Mouse (Mus musculus) intestine, embryonic 16.5 days (tissue): ENCODE measurements around the gene Gm10282. TPM values are rescaled to one million over a fixed set of nuclear protein-coding genes. Genes with fewer than 3 reads are reported as not detected.

ENCODE experiments used
- ATAC-seq: fragments of 200-750 bp; cut with Nextera tagmentation; 2 replicates; pipeline ENCODE4 v1.8.0; 2017; ENCODE audit warnings: moderate TSS enrichment, moderate library complexity
- H3K27ac ChIP-seq: fragments of 300-500 bp; sonication (generic); 2 replicates; pipeline ENCODE4 v1.5.1; 2014; ENCODE audit warnings: mild to moderate bottlenecking, low read length
- H3K27me3 ChIP-seq: fragments of 300-500 bp; sonication (generic); replicated peaks from 2 replicates; pipeline ENCODE4 v1.6.1; 2014; ENCODE audit warnings: low read length, control low read depth, mixed read lengths; ENCODE audit not compliant: control insufficient read depth, insufficient read depth
- H3K36me3 ChIP-seq: fragments of 300-500 bp; sonication (generic); 2 replicates; pipeline ENCODE4 v1.6.1; 2014; ENCODE audit warnings: low read length, control low read depth; ENCODE audit not compliant: control insufficient read depth, insufficient read depth
- H3K4me1 ChIP-seq: fragments of 300-500 bp; sonication (generic); 2 replicates; pipeline ENCODE4 v1.6.1; 2014; ENCODE audit warnings: low read length, control low read depth, mixed read lengths; ENCODE audit not compliant: control insufficient read depth, insufficient read depth
- H3K4me2 ChIP-seq: fragments of 300-500 bp; sonication (generic); 2 replicates; pipeline ENCODE4 v1.6.1; 2014; ENCODE audit warnings: low read depth, low read length, control low read depth
- H3K4me3 ChIP-seq: fragments of 300-500 bp; sonication (generic); 2 replicates; pipeline ENCODE4 v1.5.1; 2014; ENCODE audit warnings: mild to moderate bottlenecking, low read length
- H3K9ac ChIP-seq: fragments of 300-500 bp; sonication (generic); 2 replicates; pipeline ENCODE4 v1.6.1; 2014; ENCODE audit warnings: low read depth, low read length
- H3K9me3 ChIP-seq: fragments of 300-500 bp; sonication (generic); 2 replicates; pipeline ENCODE4 v1.6.1; 2016; ENCODE audit warnings: low read length, control low read depth; ENCODE audit not compliant: control insufficient read depth
- WGBS: fragments of 180-500 bp; shearing (Covaris S2); extraction: QIAGEN DNeasy Blood & Tissue Kit; methylation state at CpG from one replicate; pipeline ENCODE4 v1.1.7; 2014; 5-methylcytosine and 5-hydroxymethylcytosine counted together
- polyA plus RNA-seq: library from polyadenylated mRNA; unstranded; fragments of >200 nt; fragmentation: Nextera tagmentation; extraction: Ambion mirVana; gene quantifications from 2 replicates; pipeline ENCODE4 v1.2.1, GENCODE M21; 2015

Gene Gm10282
- polyA plus RNA-seq, 1 experiment from 2014 or later, result 18.9 TPM

DNA sequence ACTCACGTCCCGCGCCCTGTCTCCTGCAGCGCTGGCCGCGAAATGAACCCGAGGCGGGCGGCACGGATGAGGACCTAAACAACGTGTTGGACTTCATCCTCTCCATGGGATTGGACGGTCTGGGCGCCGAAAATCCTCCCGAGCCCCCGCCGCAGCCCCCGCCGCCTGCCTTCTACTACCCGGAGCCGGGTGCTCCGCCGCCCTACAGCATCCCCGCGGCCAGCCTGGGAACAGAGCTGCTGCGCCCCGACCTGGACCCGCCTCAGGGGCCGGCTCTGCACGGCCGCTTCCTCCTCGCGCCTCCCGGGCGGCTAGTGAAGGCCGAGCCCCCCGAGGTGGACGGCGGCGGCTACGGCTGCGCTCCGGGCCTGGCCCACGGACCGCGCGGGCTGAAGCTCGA is 14.3 kb upstream of the Gm10282 start:
- Histone ChIP-seq H3K27ac (no peak overlapping the region; the same call in 1 of the 2 replicates), H3K4me2 (peak overlapping the region; percentile 96), H3K9ac (peak overlapping the region; percentile 71), H3K4me3 (peak overlapping the region; percentile 65), H3K9me3 (no peaks in the 10 kb centered on the region), H3K27me3 (peaks cover 32% of the 10 kb centered on the region), H3K4me1 (peaks cover 14% of the 10 kb centered on the region), H3K36me3 (no peaks in the 10 kb centered on the region)
- ATAC-seq, result peak; percentile 32
- under 1% methylated on average over 46 of the region's 48 CpGs for WGBS

GRCm38 (mm10) chr8:72318801-72319322 is 13.8 kb upstream of the Gm10282 start, which contains the start of gene Klf2:
Klf2 (plus strand) TSS chr8:72319033.
- Histone ChIP-seq H3K36me3 (no peaks in the 10 kb centered on the region), H3K9ac (peak within 1 kb of the TSS; percentile 71), H3K4me1 (peaks cover 14% of the 10 kb centered on the region), H3K4me3 (peak within 1 kb of the TSS; percentile 65), H3K4me2 (peak within 1 kb of the TSS; percentile 96), H3K27me3 (peaks cover 32% of the 10 kb centered on the region), H3K27ac (peak within 1 kb of the TSS; percentile 54), H3K9me3 (no peaks in the 10 kb centered on the region)
- WGBS, result 0% methylated on average over 46 of the region's 46 CpGs
- ATAC-seq, result peak; percentile 97

DNA sequence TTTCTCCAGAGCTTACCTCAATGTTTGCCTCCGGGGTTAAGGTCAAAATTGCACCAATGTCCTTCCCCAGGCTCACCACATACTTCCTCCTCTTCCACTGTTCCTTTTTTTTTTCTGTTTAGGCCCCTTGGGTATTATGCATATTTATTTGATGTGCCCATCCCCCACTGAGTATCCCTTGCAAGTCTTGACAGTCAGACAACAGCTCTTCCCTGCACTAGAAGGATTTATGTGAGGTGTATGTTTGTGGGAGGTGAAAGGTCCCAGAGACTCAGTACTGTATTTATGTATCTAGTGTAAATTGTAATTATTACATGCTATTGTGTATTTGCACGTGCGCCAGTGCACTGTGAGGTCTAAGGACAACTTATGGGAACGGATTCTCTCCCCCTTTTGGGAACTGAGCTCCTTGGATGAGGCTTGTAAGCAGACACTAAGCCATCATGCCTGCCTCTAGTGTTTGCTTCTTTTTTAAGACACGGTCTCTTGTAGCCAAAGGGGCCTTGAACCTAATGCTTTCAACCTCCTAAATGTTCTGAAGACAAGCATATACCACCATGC is 12.8 kb upstream of the Gm10282 start:
- WGBS, result 38% methylated on average over 5 of the region's 5 CpGs
- ATAC-seq, result no peak
- Histone ChIP-seq H3K27ac (no peak overlapping the region), H3K27me3 (peaks cover 32% of the 10 kb centered on the region), H3K4me1 (peaks cover 14% of the 10 kb centered on the region), H3K9ac (no peak overlapping the region), H3K9me3 (no peaks in the 10 kb centered on the region), H3K36me3 (no peaks in the 10 kb centered on the region), H3K4me2 (no peak overlapping the region), H3K4me3 (no peak overlapping the region)

- H3K9ac ChIP-seq, result no peak overlapping the region
- ATAC-seq, result no peak
- WGBS, result 52% methylated on average over 10 of the region's 10 CpGs
Observed at GRCm38 (mm10) chr8:72316053-72316695, 11.1 kb upstream of the Gm10282 start.

DNA sequence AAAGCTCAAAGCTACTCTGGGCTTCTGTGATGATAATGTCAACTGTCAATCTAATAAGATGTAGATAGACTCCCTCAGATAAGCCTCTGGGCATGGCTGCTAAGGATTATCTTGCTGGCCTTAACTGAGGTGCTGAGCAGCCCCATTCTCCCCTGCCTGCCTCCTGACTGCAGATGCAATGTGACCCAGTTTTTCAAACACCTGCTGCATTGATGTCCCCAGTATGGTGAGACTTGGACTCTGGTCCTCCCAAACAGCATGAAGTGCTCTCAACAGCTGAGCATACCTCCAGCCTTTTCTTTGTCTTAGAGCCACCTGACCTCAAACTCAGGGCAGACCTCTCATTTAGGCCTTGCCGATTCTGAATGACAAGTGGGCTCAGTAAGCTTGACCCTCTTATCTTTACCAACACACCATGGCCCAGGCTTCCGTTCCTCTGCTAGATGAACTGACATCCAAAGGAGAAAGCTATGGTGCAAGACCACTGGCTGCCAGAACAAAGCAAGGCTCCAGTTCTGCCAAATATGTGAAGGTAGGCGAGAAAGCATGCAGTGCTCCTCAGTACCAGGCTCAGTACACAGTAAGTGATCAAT is 8.0 kb upstream of the Gm10282 start:
- H3K27ac ChIP-seq, result no peak overlapping the region
- no peaks in the 10 kb centered on the region for H3K27me3 ChIP-seq
- H3K36me3 ChIP-seq, result no peaks in the 10 kb centered on the region
- H3K9ac ChIP-seq, result no peak overlapping the region
- WGBS, result 78% methylated on average over 3 of the region's 3 CpGs
- H3K9me3 ChIP-seq, result no peaks in the 10 kb centered on the region
- H3K4me3 ChIP-seq, result no peak overlapping the region
- H3K4me2 ChIP-seq, result no peak overlapping the region
- no peak for ATAC-seq
- H3K4me1 ChIP-seq, result peaks cover 5% of the 10 kb centered on the region; the same call in 1 of the 2 replicates

More at GRCm38 (mm10) chr8:72316053-72316695, 11.1 kb upstream of the Gm10282 start:
- Histone ChIP-seq H3K27me3 (peaks cover 23% of the 10 kb centered on the region), H3K4me3 (no peak overlapping the region), H3K4me1 (peaks cover 14% of the 10 kb centered on the region), H3K36me3 (no peaks in the 10 kb centered on the region), H3K27ac (no peak overlapping the region), H3K9me3 (no peaks in the 10 kb centered on the region), H3K4me2 (no peak overlapping the region)

DNA sequence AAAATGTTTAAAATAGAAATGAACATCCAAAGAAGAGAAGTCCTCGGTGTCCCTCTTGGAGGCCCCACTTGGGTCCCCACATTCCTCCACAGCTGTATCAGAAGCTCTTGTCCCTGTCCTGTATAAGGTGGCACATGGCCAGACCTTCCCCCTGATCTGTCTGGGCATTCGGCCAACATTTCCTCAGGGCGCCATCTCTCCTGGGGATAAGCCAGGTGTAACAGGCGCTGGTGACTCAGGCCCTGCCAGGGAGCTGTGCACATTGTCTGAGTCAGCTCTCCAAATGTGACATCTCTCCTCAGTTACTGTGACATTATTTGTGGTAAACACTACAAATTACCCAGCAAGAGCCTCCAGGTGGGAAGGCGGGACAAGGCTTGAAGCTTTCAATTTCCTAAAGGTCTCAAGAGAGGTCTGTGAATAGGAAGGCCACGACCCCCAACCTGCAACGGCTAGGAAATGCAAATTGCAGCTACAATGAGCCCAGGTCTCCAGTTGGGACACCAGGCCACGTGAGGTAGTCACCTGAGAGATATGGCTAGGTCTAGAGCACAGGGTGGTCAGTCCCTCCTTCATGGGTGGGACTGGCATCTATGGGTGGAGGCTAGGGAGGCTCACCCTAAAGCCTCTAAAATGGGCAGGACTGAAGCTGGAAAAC is 5.9 kb upstream of the Gm10282 start:
- H3K27me3 ChIP-seq, result no peaks in the 10 kb centered on the region
- no peak overlapping the region for H3K4me3 ChIP-seq
- no peak overlapping the region for H3K9ac ChIP-seq
- peaks cover 3% of the 10 kb centered on the region; the same call in 1 of the 2 replicates for H3K4me1 ChIP-seq
- WGBS, result 48% methylated on average over 8 of the region's 8 CpGs
- no peaks in the 10 kb centered on the region for H3K9me3 ChIP-seq
- H3K4me2 ChIP-seq, result no peak overlapping the region
- ATAC-seq, result peak; percentile 81
- no peaks in the 10 kb centered on the region for H3K36me3 ChIP-seq
- H3K27ac ChIP-seq, result no peak overlapping the region

GRCm38 (mm10) chr8:72308276-72308675 is 3.2 kb upstream of the Gm10282 start:
- ATAC-seq, result peak; percentile 27; the same call in 1 of the 2 replicates
- peaks cover 3% of the 10 kb centered on the region; the same call in 1 of the 2 replicates for H3K4me1 ChIP-seq
- H3K27ac ChIP-seq, result no peak overlapping the region
- no peak overlapping the region for H3K4me3 ChIP-seq
- H3K4me2 ChIP-seq, result no peak overlapping the region
- 52% methylated on average over 6 of the region's 6 CpGs for WGBS
- no peaks in the 10 kb centered on the region for H3K27me3 ChIP-seq
- no peak overlapping the region for H3K9ac ChIP-seq
- no peaks in the 10 kb centered on the region for H3K9me3 ChIP-seq
- H3K36me3 ChIP-seq, result no peaks in the 10 kb centered on the region

- H3K4me3 ChIP-seq, result no peak overlapping the region
- no peak for ATAC-seq
- H3K27ac ChIP-seq, result no peak overlapping the region
- WGBS, result 83% methylated on average over 5 of the region's 5 CpGs
- no peak overlapping the region for H3K9ac ChIP-seq
- no peaks in the 10 kb centered on the region for H3K27me3 ChIP-seq
- no peaks in the 10 kb centered on the region for H3K9me3 ChIP-seq
- no peak overlapping the region for H3K4me2 ChIP-seq
- peaks cover 3% of the 10 kb centered on the region; the same call in 1 of the 2 replicates for H3K4me1 ChIP-seq
- H3K36me3 ChIP-seq, result no peaks in the 10 kb centered on the region
Observed at GRCm38 (mm10) chr8:72306913-72307312, 1.9 kb upstream of the Gm10282 start.

GRCm38 (mm10) chr8:72303633-72304032 is 1.4 kb downstream of the Gm10282 start:
- Histone ChIP-seq H3K4me3 (no peak overlapping the region), H3K4me1 (peaks cover 3% of the 10 kb centered on the region; the same call in 1 of the 2 replicates), H3K27me3 (no peaks in the 10 kb centered on the region), H3K9me3 (no peaks in the 10 kb centered on the region), H3K36me3 (no peaks in the 10 kb centered on the region), H3K4me2 (peak overlapping the region; percentile 16; the same call in 1 of the 2 replicates), H3K27ac (no peak overlapping the region), H3K9ac (no peak overlapping the region)
- ATAC-seq, result no peak
- WGBS, result 53% methylated on average over 8 of the region's 8 CpGs
